Mouse (Mus musculus) c-Kit-positive CD71-negative TER-119-negative erythroid progenitor cells, embryonic 14.5 days (primary cell): Measurements from ENCODE around the gene Thap12.
A peak's percentile ranks its signal among the peaks of the same experiment; 100 is the strongest.

Experiments
- DNase-seq: peaks from one replicate; pipeline ENCODE4 v3.0.0-alpha.2; 2013; ENCODE audit warnings: low read depth

The Thap12 gene

GRCm38 (mm10) chr7:98698041-98698440 lies 4.9 kb upstream of the Thap12 start:
- DNase-seq, result no peak

GRCm38 (mm10) chr7:98698590-98698989 lies 4.3 kb upstream of the Thap12 start:
- no peak for DNase-seq

- no peak for DNase-seq
These were observed 1.1 kb upstream of the Thap12 start for GRCm38 (mm10) chr7:98701771-98702170.

- no peak for DNase-seq
These were observed 520 bp downstream of the Thap12 start for GRCm38 (mm10) chr7:98703365-98703881.

- no peak for DNase-seq
These were observed 1.4 kb downstream of the Thap12 start for GRCm38 (mm10) chr7:98704276-98704675.

GRCm38 (mm10) chr7:98713661-98714060 lies 10.8 kb downstream of the Thap12 start:
- DNase-seq, result no peak

- no peak for DNase-seq
These were observed 14.5 kb downstream of the Thap12 start for GRCm38 (mm10) chr7:98717438-98717837.

- DNase-seq, result no peak
These were observed 16.9 kb downstream of the Thap12 start for GRCm38 (mm10) chr7:98719761-98720160.

- DNase-seq, result no peak
These were observed 17.8 kb downstream of the Thap12 start for GRCm38 (mm10) chr7:98720731-98721130.

GRCm38 (mm10) chr7:98721172-98721571 lies 18.3 kb downstream of the Thap12 start:
- no peak for DNase-seq

GRCm38 (mm10) chr7:98721623-98722022 lies 18.7 kb downstream of the Thap12 start:
- no peak for DNase-seq

- DNase-seq, result no peak
These were observed 22.8 kb downstream of the Thap12 start for GRCm38 (mm10) chr7:98725686-98726195.

GRCm38 (mm10) chr7:98727986-98728385 lies 25.1 kb downstream of the Thap12 start:
- no peak for DNase-seq

GRCm38 (mm10) chr7:98728499-98728898 lies 25.6 kb downstream of the Thap12 start:
- DNase-seq, result no peak

GRCm38 (mm10) chr7:98729661-98730271 lies 26.9 kb downstream of the Thap12 start:
- no peak for DNase-seq

- no peak for DNase-seq
These were observed 31.1 kb downstream of the Thap12 start for GRCm38 (mm10) chr7:98733958-98734357.

- DNase-seq, result no peak
These were observed 32.0 kb downstream of the Thap12 start for GRCm38 (mm10) chr7:98734876-98735275.

- DNase-seq, result no peak
These were observed 34.1 kb downstream of the Thap12 start for GRCm38 (mm10) chr7:98736780-98737550.

GRCm38 (mm10) chr7:98740363-98740762 lies 37.5 kb downstream of the Thap12 start:
- DNase-seq, result no peak

GRCm38 (mm10) chr7:98743312-98743711 lies 40.4 kb downstream of the Thap12 start:
- DNase-seq, result peak; percentile 38

- DNase-seq, result no peak
These were observed 47.5 kb downstream of the Thap12 start for GRCm38 (mm10) chr7:98750404-98750803.

- DNase-seq, result no peak
These were observed 49.8 kb downstream of the Thap12 start for GRCm38 (mm10) chr7:98752680-98753079.

GRCm38 (mm10) chr7:98756050-98756449 lies 53.1 kb downstream of the Thap12 start:
- no peak for DNase-seq
